In genomic region chr3:89417840-89418169, GRCm38 (mm10) we compare ENCODE assay signal across 9 mouse cellular contexts. TPM values are rescaled to one million over a fixed set of nuclear protein-coding genes. Genes with fewer than 3 reads are reported as not detected.
DNase-seq lines count a peak whose midpoint lies in the region; ATAC-seq and TF ChIP-seq lines count a peak whose summit lies in the region.
"Had no signal": no experiment of that assay in that cellular context is flagged by ENCODE, and none has a peak within 500 bp of the region (broad histone marks: within the 10 kb centered on the region; RNA-seq: fewer than 3 reads in every experiment).

No protein-coding gene starts in this region.

- peak overlapping the region; percentile 87 for H3K9ac ChIP-seq in heart, embryonic 11.5 days (ENCODE audit: low read depth, low read length)
- H3K9ac ChIP-seq in hindbrain, embryonic 11.5 days (ENCODE audit: low read depth, low read length), result peak overlapping the region; percentile 46

- H3K4me2 ChIP-seq in heart, embryonic 11.5 days, result peak overlapping the region; percentile 90
- H3K4me2 ChIP-seq in hindbrain, embryonic 11.5 days (replicated peaks; ENCODE audit: low read depth, low read length), result peak overlapping the region; percentile 87

- H3K9me3 ChIP-seq in heart, embryonic 11.5 days (replicated peaks; ENCODE audit: control insufficient read depth, low read length), result no peaks in the 10 kb centered on the region
- no peaks in the 10 kb centered on the region for H3K9me3 ChIP-seq in hindbrain, embryonic 11.5 days (ENCODE audit: control insufficient read depth, low read length)
- no peaks in the 10 kb centered on the region for H3K9me3 ChIP-seq in midbrain, embryonic 10.5 days (replicated peaks)

- peak overlapping the region; percentile 97 for H3K27ac ChIP-seq in heart, embryonic 11.5 days (ENCODE audit: low read depth, low read length)
- H3K27ac ChIP-seq in bone marrow, adult 2 months (ENCODE audit: control insufficient read depth, insufficient read depth, low read depth, low read length, poor library complexity), result peak overlapping the region; percentile 57
- peak overlapping the region; percentile 58 for H3K27ac ChIP-seq in hindbrain, embryonic 11.5 days (ENCODE audit: low read depth, low read length)
- peak overlapping the region; percentile 94 for H3K27ac ChIP-seq in midbrain, embryonic 10.5 days (replicated peaks)

- no peak for DNase-seq in heart, postnatal 10 days
- DNase-seq in hindbrain, embryonic 11.5 days (ENCODE audit: low spot score), result no peak
- DNase-seq in midbrain, embryonic 10.5 days (ENCODE audit: low spot score), result no peak
- no peak for DNase-seq in layer of hippocampus, postnatal 10 days (ENCODE audit: low spot score in 2 of 2)
- no peak for DNase-seq in ovary, adult 18-20 months (ENCODE audit: low spot score)
- no peak for DNase-seq in urinary bladder, postnatal 10 days (ENCODE audit: low spot score)

- no peak for TF ChIP-seq POLR2A in bone marrow, adult 2 months (IDR thresholded peaks at IDR 0.05; ENCODE audit: borderline replicate concordance, control insufficient read depth, low read depth, low read length)

- no peak; the same call in 1 of the 2 replicates for ATAC-seq in heart, embryonic 11.5 days (replicated peaks; ENCODE audit: insufficient number of reproducible peaks, low FRiP score, low TSS enrichment)
- peak; percentile 53 for ATAC-seq in hindbrain, embryonic 11.5 days (ENCODE audit: low FRiP score)

- no peak for TF ChIP-seq CTCF in bone marrow, adult 2 months (IDR thresholded peaks at IDR 0.05; ENCODE audit: control insufficient read depth, insufficient read depth, low read length)

- WGBS in heart, embryonic 11.5 days (ENCODE audit: insufficient replicate concordance), result under 1% methylated on average over 20 of the region's 20 CpGs
- WGBS in bone marrow, adult 2 months, result 1% methylated on average over 20 of the region's 20 CpGs
- WGBS in hindbrain, embryonic 11.5 days, result under 1% methylated on average over 20 of the region's 20 CpGs
- WGBS in midbrain, embryonic 10.5 days, result under 1% methylated on average over 20 of the region's 20 CpGs

- intact Hi-C loops in heart, postnatal 10 days (cut with DNase I), result loop anchor here (2.0 kb wide), 1 partner anchor 23 kb away; the partner anchor contains the start of gene Zbtb7b

- peaks cover 20% of the 10 kb centered on the region for H3K36me3 ChIP-seq in heart, embryonic 11.5 days (ENCODE audit: control insufficient read depth, insufficient read depth, low read length)
- H3K36me3 ChIP-seq in hindbrain, embryonic 11.5 days (ENCODE audit: control insufficient read depth, insufficient read depth, low read length), result 0 out of 2 replicates have a peak, but pooled peaks cover 3% of the 10 kb centered on the region
- H3K36me3 ChIP-seq in midbrain, embryonic 10.5 days, result peaks cover 40% of the 10 kb centered on the region

- H3K27me3 ChIP-seq in heart, embryonic 11.5 days (ENCODE audit: control insufficient read depth, insufficient read depth, low read length), result no peaks in the 10 kb centered on the region
- no peaks in the 10 kb centered on the region for H3K27me3 ChIP-seq in hindbrain, embryonic 11.5 days (ENCODE audit: control insufficient read depth, insufficient read depth, low read length)
- no peaks in the 10 kb centered on the region for H3K27me3 ChIP-seq in midbrain, embryonic 10.5 days (ENCODE audit: low read depth, poor library complexity, severe bottlenecking)
- H3K27me3 ChIP-seq: Patski had no signal

- H3K4me3 ChIP-seq in heart, embryonic 11.5 days (ENCODE audit: low read depth, low read length), result peak overlapping the region; percentile 53
- peak overlapping the region; percentile 90 for H3K4me3 ChIP-seq in bone marrow, adult 2 months (replicated peaks; ENCODE audit: control insufficient read depth, low read depth, low read length)
- peak overlapping the region; percentile 61 for H3K4me3 ChIP-seq in hindbrain, embryonic 11.5 days (ENCODE audit: low read depth, low read length)
- H3K4me3 ChIP-seq in midbrain, embryonic 10.5 days, result peak overlapping the region; percentile 73

- peaks cover 19% of the 10 kb centered on the region for H3K4me1 ChIP-seq in heart, embryonic 11.5 days (ENCODE audit: control insufficient read depth, insufficient read depth, low read length)
- H3K4me1 ChIP-seq in bone marrow, adult 2 months (ENCODE audit: control insufficient read depth, insufficient read depth, low read length), result peaks cover 3% of the 10 kb centered on the region; the same call in 1 of the 2 replicates
- H3K4me1 ChIP-seq in hindbrain, embryonic 11.5 days (replicated peaks; ENCODE audit: control insufficient read depth, insufficient read depth, low read length), result peaks cover 9% of the 10 kb centered on the region; the same call in 1 of the 2 replicates
- peaks cover 50% of the 10 kb centered on the region for H3K4me1 ChIP-seq in midbrain, embryonic 10.5 days

RNA-seq across cellular contexts. Expression of gene Cks1b, which starts 0.4 kb away (rescaled TPM):
- polyA plus RNA-seq in heart, embryonic 11.5 days (2014; fragmentation: Nextera tagmentation; extraction: Ambion mirVana), result 399 and 411 TPM in 2 replicates
- 10 to 100 TPM; 26.6 to 26.9 TPM for total RNA-seq in heart, postnatal 10 days (2021)
- 126 and 145 TPM in 2 replicates for polyA plus RNA-seq in bone marrow, adult 2 months (2011; ENCODE audit: insufficient read depth, insufficient read length, low replicate concordance, missing spikeins)
- polyA plus RNA-seq in hindbrain, embryonic 11.5 days (2014; fragmentation: Nextera tagmentation; extraction: Ambion mirVana), result 411 and 414 TPM in 2 replicates
- polyA plus RNA-seq in midbrain, embryonic 10.5 days (2016; fragmentation: Nextera tagmentation; extraction: Ambion mirVana), result 540 and 645 TPM in 2 replicates
- 10 to 100 TPM in 1 of 2 experiments, 1 to 10 TPM in 1; 9.8 to 10.9 TPM for total RNA-seq in layer of hippocampus, postnatal 10 days (2021)

RNA-seq across cellular contexts. Expression of gene Shc1, which starts 0.4 kb away (rescaled TPM):
- polyA plus RNA-seq in heart, embryonic 11.5 days (2014; fragmentation: Nextera tagmentation; extraction: Ambion mirVana), result 42.3 and 51.5 TPM in 2 replicates
- total RNA-seq in heart, postnatal 10 days (2021), result 10 to 100 TPM; 59.1 to 62.1 TPM
- polyA plus RNA-seq in bone marrow, adult 2 months (2011; ENCODE audit: insufficient read depth, insufficient read length, low replicate concordance, missing spikeins), result 41.6 and 65.2 TPM in 2 replicates
- 32.2 and 37.0 TPM in 2 replicates for polyA plus RNA-seq in hindbrain, embryonic 11.5 days (2014; fragmentation: Nextera tagmentation; extraction: Ambion mirVana)
- polyA plus RNA-seq in midbrain, embryonic 10.5 days (2016; fragmentation: Nextera tagmentation; extraction: Ambion mirVana), result 51.8 TPM in 2 replicates
- 10 to 100 TPM; 14.7 to 15.1 TPM for total RNA-seq in layer of hippocampus, postnatal 10 days (2021)

RNA-seq across cellular contexts. Expression of gene Flad1, which starts 6.1 kb away (rescaled TPM):
- polyA plus RNA-seq in heart, embryonic 11.5 days (2014; fragmentation: Nextera tagmentation; extraction: Ambion mirVana), result 33.7 and 34.2 TPM in 2 replicates
- total RNA-seq in heart, postnatal 10 days (2021), result 10 to 100 TPM; 44.4 TPM
- 9.7 and 17.6 TPM in 2 replicates for polyA plus RNA-seq in bone marrow, adult 2 months (2011; ENCODE audit: insufficient read depth, insufficient read length, low replicate concordance, missing spikeins)
- 26.2 and 26.5 TPM in 2 replicates for polyA plus RNA-seq in hindbrain, embryonic 11.5 days (2014; fragmentation: Nextera tagmentation; extraction: Ambion mirVana)
- 27.9 and 34.2 TPM in 2 replicates for polyA plus RNA-seq in midbrain, embryonic 10.5 days (2016; fragmentation: Nextera tagmentation; extraction: Ambion mirVana)
- 10 to 100 TPM; 28.8 to 33.6 TPM for total RNA-seq in layer of hippocampus, postnatal 10 days (2021)

RNA-seq across cellular contexts. Expression of gene Pygo2, which starts 12.2 kb away (rescaled TPM):
- 31.1 and 33.7 TPM in 2 replicates for polyA plus RNA-seq in heart, embryonic 11.5 days (2014; fragmentation: Nextera tagmentation; extraction: Ambion mirVana)
- total RNA-seq in heart, postnatal 10 days (2021), result 10 to 100 TPM; 16.8 to 22.3 TPM
- 29.7 and 45.4 TPM in 2 replicates for polyA plus RNA-seq in bone marrow, adult 2 months (2011; ENCODE audit: insufficient read depth, insufficient read length, low replicate concordance, missing spikeins)
- 45.0 and 54.5 TPM in 2 replicates for polyA plus RNA-seq in hindbrain, embryonic 11.5 days (2014; fragmentation: Nextera tagmentation; extraction: Ambion mirVana)
- 41.9 and 43.3 TPM in 2 replicates for polyA plus RNA-seq in midbrain, embryonic 10.5 days (2016; fragmentation: Nextera tagmentation; extraction: Ambion mirVana)
- total RNA-seq in layer of hippocampus, postnatal 10 days (2021), result 10 to 100 TPM; 48.5 to 52.3 TPM

RNA-seq across cellular contexts. Expression of gene Lenep, which starts 15.2 kb away (rescaled TPM):
- polyA plus RNA-seq in heart, embryonic 11.5 days (2014; fragmentation: Nextera tagmentation; extraction: Ambion mirVana), result not detected in 2 replicates
- under 1 TPM in 1 of 2 experiments, not detected in 1; 0.64 TPM for total RNA-seq in heart, postnatal 10 days (2021)
- polyA plus RNA-seq in bone marrow, adult 2 months (2011; ENCODE audit: insufficient read depth, insufficient read length, low replicate concordance, missing spikeins), result 0.92 TPM in 1 of 2 replicates, not detected in the other
- polyA plus RNA-seq in hindbrain, embryonic 11.5 days (2014; fragmentation: Nextera tagmentation; extraction: Ambion mirVana), result 0.22 and 0.95 TPM in 2 replicates
- polyA plus RNA-seq in midbrain, embryonic 10.5 days (2016; fragmentation: Nextera tagmentation; extraction: Ambion mirVana), result 0.68 and 1.2 TPM in 2 replicates
- total RNA-seq in layer of hippocampus, postnatal 10 days (2021), result 1 to 10 TPM in 1 of 2 experiments, not detected in 1; 3.5 TPM
- polyA plus RNA-seq: Patski had no signal
